Mouse (Mus musculus) CH12.LX (cell line): ENCODE data around the gene Necab2.

Source experiments
- CTCF ChIP-seq, 2 experiments: IDR thresholded peaks in 1 of 2; conservative IDR thresholded peaks in 1 of 2; 2 replicates each; pipeline ENCODE4 v1.5.1; 2011 to 2012; ENCODE audit warnings: low read depth in 2 of 2, low read length in 2 of 2, improper control_type of control experiment in 1 of 2, inconsistent platforms in 1 of 2, mild to moderate bottlenecking in 1 of 2, moderate library complexity in 1 of 2
- ELF1 ChIP-seq: IDR thresholded peaks from 2 replicates; pipeline ENCODE4 v1.6.1; 2014; ENCODE audit warnings: low read depth, mild to moderate bottlenecking, inconsistent platforms, low read length, improper control_type of control experiment
- JUND ChIP-seq: conservative IDR thresholded peaks from 2 replicates; pipeline ENCODE4 v1.6.1; 2011; ENCODE audit warnings: low read depth, low read length, improper control_type of control experiment
- MAX ChIP-seq: IDR thresholded peaks from 2 replicates; pipeline ENCODE4 v1.6.1; 2011; ENCODE audit warnings: low read length, improper control_type of control experiment
- MAZ ChIP-seq: IDR thresholded peaks from 2 replicates; pipeline ENCODE4 v1.6.1; 2012; ENCODE audit warnings: low read depth, mild to moderate bottlenecking, inconsistent platforms, low read length, improper control_type of control experiment, moderate library complexity
- USF1 ChIP-seq: IDR thresholded peaks from 2 replicates; pipeline ENCODE4 v1.6.1; 2014; ENCODE audit warnings: low read depth, mild to moderate bottlenecking, inconsistent platforms, low read length, improper control_type of control experiment

DNA sequence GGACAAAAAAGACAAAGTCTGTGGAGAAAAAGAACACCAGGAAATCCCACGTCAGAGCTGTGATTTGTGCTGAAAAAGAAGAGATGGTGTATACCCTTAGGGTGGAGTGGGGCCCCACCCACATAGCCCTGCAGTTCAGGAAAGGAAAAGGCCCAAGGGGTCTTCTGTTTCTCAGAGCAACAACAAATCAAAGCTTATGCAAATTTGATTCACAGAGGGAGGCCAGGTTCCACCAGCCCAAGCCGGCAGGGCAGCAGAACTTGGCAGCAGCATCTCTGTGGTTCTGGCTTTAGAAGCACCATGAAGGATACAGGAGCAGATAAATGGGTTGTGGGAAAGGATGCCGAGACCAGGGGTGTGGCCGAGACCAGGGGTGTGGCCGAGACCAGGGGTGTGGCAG is 32.2 kb downstream of the Necab2 start:
- TF ChIP-seq CTCF (conservative IDR thresholded peaks at IDR 0.05 in 1 of 2, IDR thresholded peaks at IDR 0.05 in 1 of 2; ENCODE audit: low read depth in 2 of 2, low read length in 2 of 2) (no peak), USF1 (no peak), ELF1 (no peak), MAX (no peak), MAZ (no peak), JUND (no peak)
